Mouse (Mus musculus): Measurements from ENCODE around the gene Zc2hc1c. TPM values are rescaled to one million over a fixed set of nuclear protein-coding genes. Genes with fewer than 3 reads are reported as not detected.

The Zc2hc1c gene
- total and polyA plus RNA-seq, 3 experiments = 0.04 to 0.39 TPM; not detected in 1

DNA sequence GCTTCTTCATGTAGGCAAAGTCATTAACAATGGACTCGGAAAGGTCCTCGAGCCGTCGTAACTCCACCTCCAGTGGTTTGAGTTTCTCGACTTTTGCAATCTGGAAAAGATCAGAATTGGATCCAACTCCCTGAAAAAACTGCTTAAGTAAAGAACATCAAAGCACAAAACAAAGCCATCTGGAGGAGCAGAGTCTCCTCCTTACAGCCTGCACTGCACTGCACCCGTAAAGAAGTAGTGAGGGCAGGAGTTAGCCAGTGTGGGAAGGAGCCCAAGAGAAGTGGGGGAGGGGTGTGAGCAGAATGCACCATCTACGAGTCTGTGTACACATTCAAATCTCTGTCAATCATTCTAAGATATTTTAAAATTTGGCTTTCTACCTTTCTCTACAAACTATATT lies 55.9 kb downstream of the Zc2hc1c start:
- Histone ChIP-seq H3K79me2 (ENCODE audit: control insufficient read depth, insufficient read depth, low read length, poor library complexity) (no peaks in the 10 kb centered on the region), H3K4me3 (ENCODE audit: control insufficient read depth in 1 of 2, insufficient read depth in 1 of 2, low read depth in 2 of 2, low read length in 2 of 2) (no peak overlapping the region), H3K36me3 (ENCODE audit: control insufficient read depth in 1 of 2, insufficient read depth in 2 of 2, low read length in 2 of 2) (peaks cover 10 to 16% of the 10 kb centered on the region in 2 experiments), H3K27ac (ENCODE audit: control insufficient read depth, low read depth, low read length) (no peak overlapping the region), H3K9me3 (replicated peaks; ENCODE audit: insufficient read depth, low read length) (no peaks in the 10 kb centered on the region), H3K9ac (ENCODE audit: control insufficient read depth, low read depth, low read length, poor library complexity, severe bottlenecking) (no peak overlapping the region), H3K27me3 (ENCODE audit: control insufficient read depth in 1 of 2, insufficient read depth in 2 of 2, low read length in 2 of 2) (no peaks in the 10 kb centered on the region), H3K4me1 (ENCODE audit: control insufficient read depth in 1 of 2, insufficient read depth in 2 of 2, low read length in 2 of 2) (peaks cover 5% of the 10 kb centered on the region in 2 experiments; a peak in 3 of 4 replicates)
- TF ChIP-seq EP300 (IDR thresholded peaks at IDR 0.05; ENCODE audit: low read depth in 1 of 2, low read length in 2 of 2) = no peak
- TF ChIP-seq RAD21 (IDR thresholded peaks at IDR 0.05; ENCODE audit: low read depth, low read length) = no peak
- TF ChIP-seq POLR2A (IDR thresholded peaks at IDR 0.05; ENCODE audit: control insufficient read depth in 1 of 2, insufficient read depth in 1 of 2, low read depth in 1 of 2, low read length in 2 of 2, poor library complexity in 1 of 2) = no peak
- no peak for TF ChIP-seq TBP (IDR thresholded peaks at IDR 0.05; ENCODE audit: low read depth, low read length)
- TF ChIP-seq CHD1 (IDR thresholded peaks at IDR 0.05; ENCODE audit: low read depth, low read length) = no peak
- no peak for TF ChIP-seq GABPA (IDR thresholded peaks at IDR 0.05; ENCODE audit: low read depth, low read length)
- DNase-seq (ENCODE audit: low read depth, low spot score) = no peak

DNA sequence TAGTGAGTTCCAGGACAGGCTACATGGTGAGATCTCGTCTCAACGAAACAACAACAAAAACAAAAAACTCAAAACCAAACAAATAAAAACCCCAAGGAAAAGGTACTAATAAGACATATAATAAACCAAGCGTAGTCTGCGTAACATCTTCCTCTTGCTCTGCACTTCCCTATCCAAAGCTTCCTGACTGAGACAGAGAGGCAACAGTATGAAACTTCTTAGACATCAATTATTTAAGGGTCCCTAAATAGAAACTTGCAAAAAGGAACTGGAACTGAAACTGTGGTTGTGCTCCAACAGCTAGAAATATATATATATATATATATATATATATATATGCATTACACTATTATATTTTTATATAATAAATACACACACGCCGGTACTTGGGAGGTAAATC lies 57.2 kb downstream of the Zc2hc1c start:
- Histone ChIP-seq H3K79me2 (ENCODE audit: control insufficient read depth, insufficient read depth, low read length, poor library complexity) (no peaks in the 10 kb centered on the region), H3K27me3 (ENCODE audit: control insufficient read depth in 1 of 2, insufficient read depth in 2 of 2, low read length in 2 of 2) (no peaks in the 10 kb centered on the region), H3K9me3 (replicated peaks; ENCODE audit: insufficient read depth, low read length) (no peaks in the 10 kb centered on the region), H3K4me1 (ENCODE audit: control insufficient read depth in 1 of 2, insufficient read depth in 2 of 2, low read length in 2 of 2) (peaks cover 4% of the 10 kb centered on the region in 2 experiments; a peak in 3 of 4 replicates), H3K9ac (ENCODE audit: control insufficient read depth, low read depth, low read length, poor library complexity, severe bottlenecking) (no peak overlapping the region), H3K4me3 (ENCODE audit: control insufficient read depth in 1 of 2, insufficient read depth in 1 of 2, low read depth in 2 of 2, low read length in 2 of 2) (no peak overlapping the region), H3K36me3 (ENCODE audit: control insufficient read depth in 1 of 2, insufficient read depth in 2 of 2, low read length in 2 of 2) (peaks cover 8 to 24% of the 10 kb centered on the region in 2 experiments), H3K27ac (ENCODE audit: control insufficient read depth, low read depth, low read length) (no peak overlapping the region)
- TF ChIP-seq MAZ (IDR thresholded peaks at IDR 0.05; ENCODE audit: low read depth, low read length) (no peak), ZMIZ1 (IDR thresholded peaks at IDR 0.05; ENCODE audit: low read depth, low read length) (no peak), MXI1 (IDR thresholded peaks at IDR 0.05; ENCODE audit: low read depth, low read length) (no peak), TAL1 (IDR thresholded peaks at IDR 0.05; ENCODE audit: low read length) (no peak), GABPA (IDR thresholded peaks at IDR 0.05; ENCODE audit: low read depth, low read length) (no peak), NELFE (IDR thresholded peaks at IDR 0.05; ENCODE audit: low read depth, low read length) (no peak), ELF1 (IDR thresholded peaks at IDR 0.05; ENCODE audit: low read depth, low read length) (no peak), GATA1 (IDR thresholded peaks at IDR 0.05; ENCODE audit: low read depth, low read length) (no peak), UBTF (IDR thresholded peaks at IDR 0.05; ENCODE audit: borderline replicate concordance, insufficient read depth, low read depth, low read length) (no peak), ZNF384 (IDR thresholded peaks at IDR 0.05; ENCODE audit: low read depth, low read length) (no peak), E2F4 (IDR thresholded peaks at IDR 0.05; ENCODE audit: borderline replicate concordance, low read depth, low read length) (no peak), ZC3H11A (IDR thresholded peaks at IDR 0.05; ENCODE audit: low read depth, low read length) (no peak)
- no peak for DNase-seq (ENCODE audit: low read depth, low spot score)
